Mouse (Mus musculus): ENCODE results near the gene Prrx1. TPM values are rescaled to one million over a fixed set of nuclear protein-coding genes. Genes with fewer than 3 reads are reported as not detected.

Prrx1 gene
- polyA plus RNA-seq, 1 experiment from 2014 or later: 2.9 TPM

- no peak for DNase-seq (ENCODE audit: low spot score)
These were observed 40.4 kb downstream of the Prrx1 start for GRCm38 (mm10) chr1:163273132-163273531.

- no peak for DNase-seq (ENCODE audit: low spot score)
These were observed 46.5 kb downstream of the Prrx1 start for GRCm38 (mm10) chr1:163266853-163267538.

- DNase-seq (ENCODE audit: low spot score): no peak
These were observed 56.2 kb downstream of the Prrx1 start for GRCm38 (mm10) chr1:163257298-163257697.

- no peak for DNase-seq (ENCODE audit: low spot score)
These were observed 57.6 kb downstream of the Prrx1 start for GRCm38 (mm10) chr1:163255884-163256283.

GRCm38 (mm10) chr1:163252796-163253195, 60.7 kb downstream of the Prrx1 start:
- DNase-seq (ENCODE audit: low spot score): no peak

- no peak for DNase-seq (ENCODE audit: low spot score)
These were observed 61.2 kb downstream of the Prrx1 start for GRCm38 (mm10) chr1:163252331-163252730.

- DNase-seq (ENCODE audit: low spot score): no peak
These were observed 61.7 kb downstream of the Prrx1 start for GRCm38 (mm10) chr1:163251766-163252165.

GRCm38 (mm10) chr1:163238950-163239349, 74.6 kb downstream of the Prrx1 start:
- no peak for DNase-seq (ENCODE audit: low spot score)

- no peak for DNase-seq (ENCODE audit: low spot score)
These were observed 82.3 kb downstream of the Prrx1 start for GRCm38 (mm10) chr1:163231230-163231629.

- no peak for DNase-seq (ENCODE audit: low spot score)
These were observed 87.2 kb downstream of the Prrx1 start for GRCm38 (mm10) chr1:163226271-163226670.

GRCm38 (mm10) chr1:163221767-163222166, 91.7 kb downstream of the Prrx1 start:
- no peak for DNase-seq (ENCODE audit: low spot score)

GRCm38 (mm10) chr1:163208919-163209867, 104.3 kb downstream of the Prrx1 start:
- DNase-seq (ENCODE audit: low spot score): no peak

- DNase-seq (ENCODE audit: low spot score): no peak
These were observed 114.7 kb downstream of the Prrx1 start for GRCm38 (mm10) chr1:163198767-163199166.

GRCm38 (mm10) chr1:163198059-163198458, 115.5 kb downstream of the Prrx1 start:
- DNase-seq (ENCODE audit: low spot score): no peak

Other genes starting within 250 kb of the Prrx1 start
- not detected in 2 replicates for gene Mroh9, start 228.0 kb downstream of the Prrx1 start, polyA plus RNA-seq (2015; fragmentation: Nextera tagmentation; extraction: Ambion mirVana)
- gene Gorab, start 90.0 kb upstream of the Prrx1 start, polyA plus RNA-seq (2015; fragmentation: Nextera tagmentation; extraction: Ambion mirVana): 10.3 and 10.4 TPM in 2 replicates

Data from thymus, postnatal 0 days (tissue).